Mouse (Mus musculus): Measurements from ENCODE around the gene Olfr1022.

Olfr1022 gene

DNA sequence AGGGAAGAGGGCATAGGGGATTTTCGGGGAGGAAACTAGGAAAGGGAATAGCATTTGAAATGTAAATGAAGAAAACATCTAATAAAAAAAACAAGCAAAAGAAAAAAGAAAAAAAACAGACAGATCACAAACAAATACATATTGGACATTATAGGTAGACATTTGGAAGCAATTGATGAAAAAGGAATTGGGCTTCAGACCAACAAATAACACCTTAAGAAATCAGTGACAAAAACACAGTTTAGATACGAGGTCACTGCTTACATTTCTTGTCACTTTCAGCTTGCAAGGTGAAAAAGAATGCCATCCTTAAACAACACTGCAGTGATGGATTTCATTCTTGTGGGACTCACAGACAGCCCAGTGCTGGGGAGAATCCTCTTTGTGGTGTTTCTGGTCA, at the start of gene Olfr1022:
TSS of gene Olfr1022 (plus strand) at position 301 of the 400 bp plus-strand sequence.
- DNase-seq: no peak

DNA sequence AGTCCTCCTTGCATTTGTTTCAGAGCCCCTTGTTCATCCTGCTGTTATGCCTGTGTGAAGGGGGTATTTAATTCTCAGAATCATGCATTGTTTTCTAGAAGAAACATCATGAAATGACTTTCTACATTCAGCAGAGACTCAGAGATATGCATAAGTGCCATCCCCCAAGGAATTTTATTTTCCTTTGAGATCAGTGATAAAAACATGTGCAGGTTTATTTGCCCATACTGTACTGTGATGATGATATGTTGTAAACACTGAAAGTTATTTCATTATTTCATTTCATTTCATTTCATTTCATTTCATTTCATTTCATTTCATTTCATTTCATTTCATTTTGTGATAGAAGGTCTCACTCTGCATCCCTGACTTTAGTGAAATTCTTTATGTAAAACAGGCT, 23.0 kb upstream of the Olfr1022 start, which contains the start of gene Olfr1019:
TSS of gene Olfr1019 (minus strand) at position 101 of the 400 bp plus-strand sequence.
- DNase-seq: no peak

DNA sequence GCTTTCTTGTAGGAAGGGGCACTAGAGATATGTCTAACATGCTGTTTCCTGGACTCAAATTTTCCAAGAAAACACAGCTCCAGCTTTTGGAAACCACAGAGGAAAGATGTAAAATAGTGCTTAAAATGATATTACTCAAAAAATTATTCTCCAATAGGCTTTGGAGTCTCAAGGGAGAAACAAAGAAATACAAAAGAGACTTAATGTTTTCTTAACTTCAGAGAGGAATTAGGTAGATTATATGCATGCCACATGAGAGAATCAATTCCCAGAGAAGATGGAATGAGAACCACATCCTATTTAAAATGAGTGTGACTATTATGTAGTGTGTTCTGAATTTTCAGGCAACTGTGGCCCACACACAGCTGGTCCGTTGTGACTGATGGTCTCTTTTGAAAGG, 21.7 kb upstream of the Olfr1022 start, which contains the start of gene Olfr1020:
TSS of gene Olfr1020 (plus strand) at position 301 of the 400 bp plus-strand sequence.
- DNase-seq: no peak

DNA sequence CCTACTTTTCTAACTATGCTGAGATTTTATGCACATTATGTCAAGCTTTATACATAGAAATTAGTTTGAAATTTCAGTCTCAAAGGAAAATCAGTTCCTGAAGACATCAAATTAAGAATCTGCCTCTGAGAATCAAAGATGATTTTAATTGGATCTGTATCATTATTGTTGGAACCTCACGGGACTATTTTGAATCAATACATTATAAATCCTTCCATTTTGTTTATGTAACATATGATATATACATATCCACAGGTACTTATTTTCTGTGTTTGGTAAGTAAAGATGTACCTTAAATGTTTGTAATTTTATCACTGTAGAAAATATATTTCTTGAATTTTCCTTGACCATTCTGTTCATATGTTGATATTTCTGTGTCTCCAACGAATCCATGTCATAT, 16.9 kb downstream of the Olfr1022 start, which contains the start of gene Olfr1023:
TSS of gene Olfr1023 (plus strand) at position 301 of the 400 bp plus-strand sequence.
- DNase-seq: no peak

DNA sequence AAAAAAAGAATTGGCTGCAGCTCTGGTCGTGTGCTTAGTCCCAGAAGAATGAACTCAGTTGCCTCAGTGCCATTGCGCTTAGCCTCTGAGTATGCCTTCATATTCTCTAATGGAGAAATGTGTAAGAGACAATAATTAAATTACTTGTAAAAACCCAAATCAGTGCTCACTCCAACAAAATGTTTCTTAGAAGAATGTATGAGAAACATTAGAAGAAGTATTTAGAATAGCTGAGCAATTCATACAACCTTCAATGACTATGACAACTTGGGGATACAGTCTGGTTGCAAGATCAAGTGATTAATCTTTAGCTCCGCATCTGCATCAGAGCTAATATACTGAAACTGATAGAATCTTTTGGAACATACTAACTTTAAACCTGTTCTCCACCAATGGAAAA, 36.6 kb downstream of the Olfr1022 start, which contains the start of gene Olfr1024:
TSS of gene Olfr1024 (minus strand) at position 101 of the 400 bp plus-strand sequence.
- no peak for DNase-seq

DNA sequence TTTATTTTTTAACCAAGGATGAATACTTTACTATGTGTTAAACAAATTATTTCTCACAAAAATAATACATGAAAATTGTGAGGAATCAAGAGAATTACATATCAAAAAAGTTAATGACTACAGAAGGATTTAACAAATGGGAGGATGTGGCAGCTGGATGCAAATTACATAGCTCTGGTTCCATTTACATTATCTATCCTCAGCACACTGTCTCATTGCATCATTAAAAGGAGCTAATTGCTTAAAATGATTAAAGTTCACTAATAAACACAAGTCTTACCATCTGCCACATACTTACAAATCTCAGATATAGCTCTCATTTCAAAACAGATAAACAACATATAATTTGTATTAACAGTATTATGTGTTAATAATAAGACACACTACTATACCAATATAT, 44.8 kb downstream of the Olfr1022 start:
- DNase-seq: no peak

DNA sequence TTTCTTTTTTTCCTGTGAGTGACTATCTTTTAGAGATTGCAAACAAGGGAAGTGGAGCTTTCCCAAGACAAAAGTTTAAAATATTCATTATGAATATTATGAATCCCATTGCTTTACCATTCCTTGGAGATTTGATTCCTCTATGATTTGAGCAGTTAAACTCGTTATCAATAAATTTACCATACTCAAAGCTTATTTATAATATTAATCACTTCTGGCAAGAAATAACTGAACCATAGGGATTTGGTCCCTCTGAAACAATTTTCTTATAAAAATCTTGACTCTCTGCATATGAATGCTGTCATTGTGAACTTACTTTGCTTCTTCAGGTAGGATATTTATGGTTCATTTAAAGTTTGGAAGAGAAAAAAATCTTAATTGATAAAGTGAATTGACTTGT, 46.5 kb downstream of the Olfr1022 start, which contains the start of gene Olfr1025-ps1:
TSS of gene Olfr1025-ps1 (plus strand) at position 301 of the 400 bp plus-strand sequence.
- DNase-seq: no peak

Measured in retina, postnatal 1 day (tissue).